ENCODE assay signal across 11 mouse cellular contexts in genomic region chr6:79818114-79818513, GRCm38 (mm10). TPM values are rescaled to one million over a fixed set of nuclear protein-coding genes. Genes with fewer than 3 reads are reported as not detected.
DNase-seq lines count a peak whose midpoint lies in the region; ATAC-seq and TF ChIP-seq lines count a peak whose summit lies in the region.
"Had no signal": no experiment of that assay in that cellular context is flagged by ENCODE, and none has a peak within 500 bp of the region (broad histone marks: within the 10 kb centered on the region; RNA-seq: fewer than 3 reads in every experiment).

No protein-coding gene starts in this region.

- no peak overlapping the region for H3K4me3 ChIP-seq in heart, postnatal 0 days (ENCODE audit: low read depth, low read length)
- no peak overlapping the region for H3K4me3 ChIP-seq in neural tube, embryonic 14.5 days (ENCODE audit: low read depth, low read length)
- no peak overlapping the region for H3K4me3 ChIP-seq in intestine, postnatal 0 days (ENCODE audit: low read depth, low read length)

- no peaks in the 10 kb centered on the region for H3K4me1 ChIP-seq in heart, postnatal 0 days (ENCODE audit: control insufficient read depth, insufficient read depth)
- H3K4me1 ChIP-seq in neural tube, embryonic 14.5 days (ENCODE audit: control insufficient read depth, insufficient read depth, low read length), result no peaks in the 10 kb centered on the region
- no peaks in the 10 kb centered on the region for H3K4me1 ChIP-seq in intestine, postnatal 0 days (replicated peaks; ENCODE audit: control insufficient read depth, insufficient read depth, low read length)

- 68% methylated on average over 4 of the region's 4 CpGs for WGBS in heart, postnatal 0 days
- WGBS in neural tube, embryonic 14.5 days, result 86% methylated on average over 4 of the region's 4 CpGs
- 86% methylated on average over 4 of the region's 4 CpGs for WGBS in intestine, postnatal 0 days

- no peak overlapping the region for H3K9ac ChIP-seq in heart, postnatal 0 days (replicated peaks; ENCODE audit: low read depth, low read length)
- H3K9ac ChIP-seq in neural tube, embryonic 14.5 days (replicated peaks; ENCODE audit: low read depth, low read length), result no peak overlapping the region
- H3K9ac ChIP-seq in intestine, postnatal 0 days (ENCODE audit: low read depth, low read length), result no peak overlapping the region

- H3K4me2 ChIP-seq in heart, postnatal 0 days (ENCODE audit: low read depth, low read length), result no peak overlapping the region
- H3K4me2 ChIP-seq in neural tube, embryonic 14.5 days (ENCODE audit: low read depth, low read length), result no peak overlapping the region
- H3K4me2 ChIP-seq in intestine, postnatal 0 days (replicated peaks; ENCODE audit: low read depth), result no peak overlapping the region

- H3K9me3 ChIP-seq in heart, postnatal 0 days (replicated peaks; ENCODE audit: control insufficient read depth, low read length), result no peaks in the 10 kb centered on the region
- no peaks in the 10 kb centered on the region for H3K9me3 ChIP-seq in neural tube, embryonic 14.5 days (ENCODE audit: control insufficient read depth, low read length)
- no peaks in the 10 kb centered on the region for H3K9me3 ChIP-seq in intestine, postnatal 0 days (ENCODE audit: control insufficient read depth)

- H3K36me3 ChIP-seq in heart, postnatal 0 days (replicated peaks; ENCODE audit: control insufficient read depth, insufficient read depth, low read length), result no peaks in the 10 kb centered on the region
- H3K36me3 ChIP-seq in neural tube, embryonic 14.5 days (ENCODE audit: control insufficient read depth, insufficient read depth, low read length), result no peaks in the 10 kb centered on the region
- H3K36me3 ChIP-seq in intestine, postnatal 0 days (ENCODE audit: control insufficient read depth, insufficient read depth), result no peaks in the 10 kb centered on the region

- TF ChIP-seq EP300 in heart, postnatal 0 days (IDR thresholded peaks at IDR 0.05; ENCODE audit: low read depth), result no peak

- no peak for TF ChIP-seq CTCF in heart, postnatal 0 days (IDR thresholded peaks at IDR 0.05; ENCODE audit: low read depth)
- no peak for TF ChIP-seq CTCF in intestine, postnatal 0 days (IDR thresholded peaks at IDR 0.05; ENCODE audit: low read depth)

- no peak overlapping the region for H3K27ac ChIP-seq in heart, postnatal 0 days (ENCODE audit: low read depth)
- H3K27ac ChIP-seq in neural tube, embryonic 14.5 days (ENCODE audit: low read depth, low read length), result no peak overlapping the region
- no peak overlapping the region for H3K27ac ChIP-seq in intestine, postnatal 0 days (ENCODE audit: low read depth, low read length)

- H3K27me3 ChIP-seq in heart, postnatal 0 days (ENCODE audit: control insufficient read depth, insufficient read depth, low read length), result no peaks in the 10 kb centered on the region
- H3K27me3 ChIP-seq in neural tube, embryonic 14.5 days (ENCODE audit: control insufficient read depth, insufficient read depth, low read length), result no peaks in the 10 kb centered on the region
- H3K27me3 ChIP-seq in intestine, postnatal 0 days (replicated peaks; ENCODE audit: control insufficient read depth, insufficient read depth, low read length), result no peaks in the 10 kb centered on the region

- no peak for DNase-seq in heart, postnatal 0 days (ENCODE audit: low spot score)
- no peak for DNase-seq in heart, adult 18-20 months
- DNase-seq in neural tube, embryonic 10.5 days (ENCODE audit: extremely low spot score, low spot score), result no peak
- DNase-seq in thymus, postnatal 4 days, result no peak
- no peak for DNase-seq in T-cell, adult 2 months (ENCODE audit: low spot score)
- no peak for DNase-seq in layer of hippocampus, adult 11-12 months (ENCODE audit: low spot score)
- DNase-seq: kidney, adult 8-10 months had no signal

- peak; percentile 99 for ATAC-seq in heart, postnatal 0 days (ENCODE audit: insufficient read depth, low read depth)
- ATAC-seq in neural tube, embryonic 14.5 days (ENCODE audit: low read depth), result peak; percentile 72; the same call in 1 of the 2 replicates
- ATAC-seq in intestine, postnatal 0 days, result peak; percentile 89

RNA-seq across cellular contexts. Expression of gene Gm20594, which starts 0.4 kb away (rescaled TPM):
- not detected in 2 replicates for total RNA-seq in heart, postnatal 0 days (2014; rRNA removed; ENCODE audit: low replicate concordance)
- polyA plus RNA-seq in heart, postnatal 0 days (2015; fragmentation: Nextera tagmentation; extraction: Ambion mirVana), result not detected in 2 replicates
- total RNA-seq in heart, adult 18-20 months (2021), result not detected
- polyA plus RNA-seq in neural tube, embryonic 14.5 days (2014; fragmentation: Nextera tagmentation; extraction: Ambion mirVana), result not detected in 2 replicates
- polyA plus RNA-seq in intestine, postnatal 0 days (2015; fragmentation: Nextera tagmentation; extraction: Ambion mirVana), result not detected in 2 replicates
- total RNA-seq: gastrocnemius, adult 8-10 months; left cerebral cortex, postnatal 14 days had no signal
